Mouse (Mus musculus) forebrain, embryonic 10.5 days (tissue): ENCODE data around the gene Prokr1. TPM values are rescaled to one million over a fixed set of nuclear protein-coding genes. Genes with fewer than 3 reads are reported as not detected.
"Not testable (repeated sequence)": the region's sequence is repeated elsewhere in the genome, so short reads cannot be mapped to it uniquely, and the experiment has no call there.

Experiments
- DNase-seq: peaks from one replicate; pipeline ENCODE4 v3.0.0-alpha.2; 2017; ENCODE audit warnings: low spot score; ENCODE audit errors: extremely low spot score
- H3K27ac ChIP-seq: fragments of 300-500 bp; sonication (generic); 2 replicates; pipeline ENCODE4 v1.5.1; 2016; ENCODE audit warnings: mild to moderate bottlenecking
- H3K27me3 ChIP-seq: fragments of 300-500 bp; sonication (generic); 2 replicates; pipeline ENCODE4 v1.6.1; 2016; ENCODE audit warnings: mild to moderate bottlenecking; ENCODE audit not compliant: poor library complexity, severe bottlenecking
- H3K36me3 ChIP-seq: fragments of 300-500 bp; sonication (generic); replicated peaks from 2 replicates; pipeline ENCODE4 v1.6.1; 2016; ENCODE audit warnings: mild to moderate bottlenecking, moderate library complexity
- H3K4me1 ChIP-seq: fragments of 300-500 bp; sonication (generic); 2 replicates; pipeline ENCODE4 v1.6.1; 2016
- H3K4me3 ChIP-seq: fragments of 300-500 bp; sonication (generic); 2 replicates; pipeline ENCODE4 v1.5.1; 2016; ENCODE audit warnings: mild to moderate bottlenecking, moderate library complexity
- H3K9me3 ChIP-seq: fragments of 300-500 bp; sonication (generic); 2 replicates; pipeline ENCODE4 v1.6.1; 2016; ENCODE audit warnings: mild to moderate bottlenecking, moderate library complexity
- WGBS: fragments of 180-500 bp; shearing (Covaris S2); methylation state at CpG from one replicate; pipeline ENCODE4 v1.1.7; 2016; 5-methylcytosine and 5-hydroxymethylcytosine counted together
- polyA plus RNA-seq: library from polyadenylated mRNA; unstranded; fragments of >200 nt; fragmentation: Nextera tagmentation; extraction: Ambion mirVana; gene quantifications from 2 replicates; pipeline ENCODE4 v1.2.1, GENCODE M21; 2016

The Prokr1 gene
- polyA plus RNA-seq, 1 experiment from 2014 or later = 3.2 TPM

GRCm38 (mm10) chr6:87589718-87590393, 687 bp downstream of the Prokr1 start:
- H3K4me1 ChIP-seq = peaks cover 42% of the 10 kb centered on the region
- peak overlapping the region; percentile 83 for H3K27ac ChIP-seq
- H3K9me3 ChIP-seq = no peaks in the 10 kb centered on the region
- peak overlapping the region; percentile 60 for H3K4me3 ChIP-seq
- 0 out of 2 replicates have a peak, but pooled peaks cover 3% of the 10 kb centered on the region for H3K36me3 ChIP-seq
- 10% methylated on average over 12 of the region's 12 CpGs for WGBS
- DNase-seq = peak; percentile 27
- H3K27me3 ChIP-seq = peaks cover 37% of the 10 kb centered on the region

DNA sequence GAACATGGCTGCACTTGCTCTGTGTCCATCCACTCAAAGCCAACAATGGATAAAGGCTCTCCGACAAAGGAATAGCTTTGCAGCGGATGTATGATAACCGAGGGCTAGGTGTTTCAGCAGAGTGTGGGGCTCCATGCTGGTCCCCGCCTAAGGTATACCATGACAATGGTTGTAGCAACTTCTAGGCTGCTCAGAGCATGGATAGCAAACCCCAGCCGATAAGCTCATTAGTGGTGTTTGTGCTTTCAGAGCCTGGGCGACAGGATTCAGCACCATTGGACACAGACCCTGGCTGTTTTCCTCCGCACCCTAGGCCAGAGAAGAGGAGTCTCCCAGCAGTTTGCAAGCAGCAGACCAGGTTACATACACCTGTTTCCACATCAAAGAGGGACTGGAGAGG, 6.6 kb downstream of the Prokr1 start:
- Histone ChIP-seq H3K4me1 (peaks cover 28% of the 10 kb centered on the region), H3K4me3 (no peak overlapping the region), H3K27ac (no peak overlapping the region), H3K36me3 (peaks cover 17% of the 10 kb centered on the region; the same call in 1 of the 2 replicates), H3K9me3 (no peaks in the 10 kb centered on the region), H3K27me3 (peaks cover 22% of the 10 kb centered on the region)
- 83% methylated on average over 7 of the region's 7 CpGs for WGBS
- DNase-seq = no peak

- WGBS = 100% methylated on average over 1 of the region's 1 CpGs
- H3K9me3 ChIP-seq = no peaks in the 10 kb centered on the region
These were observed 7.3 kb downstream of the Prokr1 start for GRCm38 (mm10) chr6:87583183-87583611.

DNA sequence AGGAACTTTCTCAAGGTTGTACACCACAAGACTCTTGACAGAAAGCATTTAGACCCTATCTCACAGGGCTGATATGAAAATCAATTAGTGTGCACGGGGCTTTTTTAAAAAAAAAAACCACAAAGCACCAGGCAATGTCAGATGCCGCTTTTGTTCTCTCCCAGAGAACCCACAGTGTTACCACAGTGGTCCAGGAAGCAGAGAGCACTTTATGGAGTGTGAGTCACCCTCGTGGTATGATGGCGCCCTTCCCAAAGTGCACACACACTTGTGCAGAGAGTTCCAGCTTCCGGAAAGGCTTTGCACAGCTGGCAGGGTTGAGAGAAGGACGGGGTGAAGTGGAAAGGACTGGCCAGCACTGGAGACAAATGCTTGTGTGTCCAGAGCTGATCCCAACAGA, 8.1 kb downstream of the Prokr1 start:
- peaks cover 8% of the 10 kb centered on the region; the same call in 1 of the 2 replicates for H3K27me3 ChIP-seq
- no peak overlapping the region for H3K4me3 ChIP-seq
- peaks cover 15% of the 10 kb centered on the region; the same call in 1 of the 2 replicates for H3K36me3 ChIP-seq
- no peak for DNase-seq
- 88% methylated on average over 6 of the region's 6 CpGs for WGBS
- no peaks in the 10 kb centered on the region for H3K9me3 ChIP-seq
- peaks cover 23% of the 10 kb centered on the region for H3K4me1 ChIP-seq
- H3K27ac ChIP-seq = peak overlapping the region; percentile 35; the same call in 1 of the 2 replicates

More at GRCm38 (mm10) chr6:87583183-87583611, 7.3 kb downstream of the Prokr1 start:
- Histone ChIP-seq H3K27me3 (peaks cover 14% of the 10 kb centered on the region), H3K4me3 (no peak overlapping the region), H3K4me1 (peaks cover 26% of the 10 kb centered on the region), H3K36me3 (peaks cover 15% of the 10 kb centered on the region; the same call in 1 of the 2 replicates), H3K27ac (no peak overlapping the region; the same call in 1 of the 2 replicates)
- no peak for DNase-seq

DNA sequence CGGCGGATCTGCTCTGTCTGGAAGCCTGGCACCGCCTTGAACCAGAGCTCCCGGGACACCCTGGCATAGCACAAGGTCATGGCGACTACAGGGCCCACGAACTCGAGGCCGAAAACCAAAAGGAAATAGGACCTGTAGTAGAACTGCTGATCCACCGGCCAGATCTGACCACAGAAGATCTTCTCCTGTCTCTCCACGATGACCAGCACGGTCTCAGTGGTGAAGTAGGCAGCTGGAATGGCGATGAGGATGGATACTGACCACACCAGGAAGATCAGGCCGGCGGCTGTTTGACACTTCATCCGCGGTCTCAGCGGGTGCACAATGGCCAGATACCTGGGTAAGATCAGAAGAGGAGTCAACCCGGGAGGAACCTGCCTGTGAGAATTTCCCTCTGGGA, 9.0 kb downstream of the Prokr1 start:
- DNase-seq = no peak
- Histone ChIP-seq H3K27ac (no peak overlapping the region), H3K4me1 (peaks cover 19% of the 10 kb centered on the region), H3K4me3 (no peak overlapping the region), H3K9me3 (no peaks in the 10 kb centered on the region), H3K36me3 (peaks cover 15% of the 10 kb centered on the region; the same call in 1 of the 2 replicates), H3K27me3 (no peaks in the 10 kb centered on the region)
- WGBS = 92% methylated on average over 18 of the region's 18 CpGs

GRCm38 (mm10) chr6:87581071-87581470, 9.5 kb downstream of the Prokr1 start:
- no peak for DNase-seq
- WGBS = 89% methylated on average over 15 of the region's 15 CpGs
- Histone ChIP-seq H3K27me3 (no peaks in the 10 kb centered on the region), H3K36me3 (peaks cover 15% of the 10 kb centered on the region; the same call in 1 of the 2 replicates), H3K4me3 (no peak overlapping the region), H3K9me3 (no peaks in the 10 kb centered on the region), H3K4me1 (peaks cover 21% of the 10 kb centered on the region), H3K27ac (no peak overlapping the region)

DNA sequence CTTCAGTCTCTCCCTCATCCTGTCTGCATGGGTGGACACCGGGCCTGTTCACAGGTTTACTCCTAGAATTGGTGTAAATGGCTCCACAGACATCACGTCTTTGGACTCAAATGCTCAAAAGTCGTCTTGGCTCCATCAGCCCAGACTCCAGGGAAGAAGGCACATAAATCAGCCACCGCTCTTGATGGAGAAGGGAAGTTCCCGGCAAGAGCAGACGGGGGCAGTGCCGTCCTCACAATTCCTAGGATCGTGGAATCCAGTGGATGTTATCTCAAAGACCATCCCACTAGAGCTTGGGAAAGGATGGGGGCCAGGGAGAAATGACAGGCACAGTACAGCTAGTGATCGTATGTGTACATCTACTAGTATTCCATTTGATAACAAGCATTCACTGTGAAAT, 12.3 kb downstream of the Prokr1 start:
- WGBS = 54% methylated on average over 9 of the region's 9 CpGs
- DNase-seq = peak; percentile 14
- peaks cover 15% of the 10 kb centered on the region; the same call in 1 of the 2 replicates for H3K36me3 ChIP-seq

GRCm38 (mm10) chr6:87576648-87577330, 13.8 kb downstream of the Prokr1 start:
- H3K36me3 ChIP-seq = peaks cover 15% of the 10 kb centered on the region; the same call in 1 of the 2 replicates
- H3K4me3 ChIP-seq = no peak overlapping the region
- H3K27ac ChIP-seq = 0 out of 2 replicates have a peak overlapping the region, but pooled peaks have one; percentile 17
- H3K4me1 ChIP-seq = peaks cover 7% of the 10 kb centered on the region; the same call in 1 of the 2 replicates
- no peaks in the 10 kb centered on the region for H3K27me3 ChIP-seq
- peak; percentile 9 for DNase-seq
- H3K9me3 ChIP-seq = no peaks in the 10 kb centered on the region
- WGBS = 52% methylated on average over 4 of the region's 4 CpGs

More for the DNA sequence above, 12.3 kb downstream of the Prokr1 start:
- Histone ChIP-seq H3K4me3 (no peak overlapping the region), H3K27me3 (no peaks in the 10 kb centered on the region), H3K9me3 (no peaks in the 10 kb centered on the region), H3K4me1 (peaks cover 14% of the 10 kb centered on the region), H3K27ac (no peak overlapping the region)

- not testable (repeated sequence) for H3K27me3 ChIP-seq, H3K4me3 ChIP-seq
These were observed 18.7 kb downstream of the Prokr1 start for GRCm38 (mm10) chr6:87571863-87572262.

DNA sequence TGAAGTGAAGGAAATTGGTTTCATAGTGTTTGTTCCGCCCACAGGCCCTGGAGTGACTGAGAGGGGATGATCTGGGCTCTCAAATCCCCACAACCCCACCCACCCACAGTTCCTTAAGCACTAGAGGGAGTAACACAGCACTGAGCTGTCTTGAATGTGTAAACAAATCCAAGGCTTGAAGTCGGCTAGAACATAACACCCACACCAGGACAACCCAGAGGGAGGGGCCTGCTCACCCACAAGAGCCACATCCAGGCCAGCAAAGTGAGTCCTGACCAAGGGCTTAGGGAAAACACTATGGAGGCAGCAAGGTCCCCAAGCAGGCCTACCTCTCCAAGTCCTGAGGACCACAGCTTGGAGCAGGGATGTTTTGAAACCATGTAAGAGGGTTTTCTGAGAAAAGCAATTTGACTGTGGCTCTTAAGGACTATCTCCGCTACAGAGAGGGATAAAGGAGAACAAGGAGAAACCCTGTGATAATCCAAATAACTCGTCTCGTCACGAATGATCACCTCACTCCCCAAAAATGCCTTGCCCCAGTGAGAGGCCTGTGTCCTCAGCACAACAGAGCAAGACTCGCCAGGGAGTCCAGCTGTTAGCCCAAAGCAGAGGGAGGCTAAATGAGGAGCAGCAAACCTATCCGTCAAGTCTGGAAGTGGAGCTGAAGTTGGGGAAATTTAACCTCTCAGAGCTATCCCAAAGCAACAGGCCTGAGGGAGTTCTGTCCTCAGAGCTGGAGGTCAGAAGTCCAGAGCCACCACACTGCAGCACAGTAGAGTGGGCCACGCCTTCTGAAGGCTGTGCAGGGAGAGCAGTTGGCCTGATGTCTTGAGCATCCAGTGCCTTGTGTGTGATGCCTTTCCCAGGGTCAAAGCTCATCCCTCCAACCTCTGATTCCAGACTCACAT, 22.6 kb downstream of the Prokr1 start:
- Histone ChIP-seq H3K4me3 (no peak overlapping the region), H3K9me3 (peaks cover 5% of the 10 kb centered on the region; the same call in 1 of the 2 replicates), H3K27ac (no peak overlapping the region), H3K4me1 (peaks cover 8% of the 10 kb centered on the region; the same call in 1 of the 2 replicates), H3K27me3 (no peaks in the 10 kb centered on the region), H3K36me3 (no peaks in the 10 kb centered on the region)
- WGBS = 63% methylated on average over 9 of the region's 9 CpGs
- peak; percentile 12 for DNase-seq

More at GRCm38 (mm10) chr6:87571863-87572262, 18.7 kb downstream of the Prokr1 start:
- DNase-seq, H3K27ac ChIP-seq, H3K36me3 ChIP-seq, H3K9me3 ChIP-seq: not testable (repeated sequence)
- peaks cover 14% of the 10 kb centered on the region; the same call in 1 of the 2 replicates for H3K4me1 ChIP-seq

GRCm38 (mm10) chr6:87565166-87565565, 25.4 kb downstream of the Prokr1 start:
- H3K27me3 ChIP-seq = no peaks in the 10 kb centered on the region
- no peak overlapping the region for H3K4me3 ChIP-seq
- peaks cover 5% of the 10 kb centered on the region; the same call in 1 of the 2 replicates for H3K9me3 ChIP-seq
- H3K27ac ChIP-seq = no peak overlapping the region
- DNase-seq = no peak
- 83% methylated on average over 5 of the region's 5 CpGs for WGBS
- H3K36me3 ChIP-seq = no peaks in the 10 kb centered on the region
- peaks cover 8% of the 10 kb centered on the region; the same call in 1 of the 2 replicates for H3K4me1 ChIP-seq

DNA sequence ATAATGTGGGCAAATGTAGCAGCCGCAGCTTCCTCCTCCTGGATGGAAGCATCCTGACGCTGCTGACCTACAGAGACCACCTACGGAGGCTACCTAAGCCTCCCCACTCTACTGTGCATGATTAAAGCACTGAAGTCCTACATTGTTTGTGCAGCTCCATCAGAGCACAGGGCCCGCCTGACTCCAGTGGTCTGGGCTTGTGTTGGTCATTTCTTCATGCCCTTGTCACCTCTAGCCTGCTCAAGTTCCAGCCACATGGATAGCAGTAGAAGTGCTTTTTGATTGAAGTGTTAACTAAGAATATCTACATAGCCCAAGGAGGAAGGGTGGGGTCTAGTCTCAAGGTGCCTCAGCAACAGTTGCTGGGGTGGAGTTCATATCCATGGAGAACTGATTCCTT, 26.2 kb downstream of the Prokr1 start:
- DNase-seq = no peak
- H3K4me3 ChIP-seq = no peak overlapping the region
- H3K36me3 ChIP-seq = no peaks in the 10 kb centered on the region
- WGBS = 89% methylated on average over 4 of the region's 4 CpGs
- H3K27ac ChIP-seq = no peak overlapping the region
- peaks cover 8% of the 10 kb centered on the region; the same call in 1 of the 2 replicates for H3K4me1 ChIP-seq
- H3K9me3 ChIP-seq = peaks cover 5% of the 10 kb centered on the region; the same call in 1 of the 2 replicates
- H3K27me3 ChIP-seq = no peaks in the 10 kb centered on the region
